Mouse (Mus musculus) small intestine, adult 2 months (tissue): ENCODE results near the gene Cxcr4. TPM values are rescaled to one million over a fixed set of nuclear protein-coding genes. Genes with fewer than 3 reads are reported as not detected.

Source experiments
- H3K27ac ChIP-seq: fragments of 200-500 bp; 2 replicates; pipeline ENCODE4 v1.5.1; 2012; ENCODE audit warnings: low read depth, low read length, control low read depth, inconsistent platforms; ENCODE audit not compliant: insufficient read depth
- H3K27me3 ChIP-seq: fragments of 200-500 bp; 2 replicates; pipeline ENCODE4 v1.6.1; 2012; ENCODE audit warnings: mild to moderate bottlenecking, moderate library complexity, low read length, inconsistent platforms; ENCODE audit not compliant: control insufficient read depth, insufficient read depth
- H3K36me3 ChIP-seq: fragments of 200-500 bp; 2 replicates; pipeline ENCODE4 v1.6.1; 2012; ENCODE audit warnings: mild to moderate bottlenecking, low read length, control low read depth, inconsistent platforms; ENCODE audit not compliant: control insufficient read depth, insufficient read depth
- H3K4me1 ChIP-seq: fragments of 200-500 bp; 2 replicates; pipeline ENCODE4 v1.6.1; 2012; ENCODE audit warnings: low read length, inconsistent platforms, mixed read lengths; ENCODE audit not compliant: control insufficient read depth, insufficient read depth, insufficient read length
- H3K4me3 ChIP-seq: fragments of 200-500 bp; 2 replicates; pipeline ENCODE4 v1.5.1; 2012; ENCODE audit warnings: low read depth, mild to moderate bottlenecking, control low read depth, inconsistent platforms, low read length, moderate library complexity
- CTCF ChIP-seq: fragments of 200-500 bp; IDR thresholded peaks from 2 replicates; pipeline ENCODE4 v1.5.1; 2012; ENCODE audit warnings: low read depth, mild to moderate bottlenecking, control low read depth, inconsistent platforms, low read length, moderate library complexity, mixed read lengths; ENCODE audit not compliant: insufficient replicate concordance, insufficient read length; ENCODE audit errors: extremely low read depth
- POLR2A ChIP-seq: fragments of 200-500 bp; IDR thresholded peaks from 2 replicates; pipeline ENCODE4 v1.6.1; 2012; ENCODE audit warnings: low read depth, mild to moderate bottlenecking, control low read depth, inconsistent platforms, low read length, moderate library complexity
- WGBS: fragments of 180-500 bp; shearing (Covaris S2); methylation state at CpG from one replicate; pipeline ENCODE4 v1.1.7; 2018; 5-methylcytosine and 5-hydroxymethylcytosine counted together
- polyA plus RNA-seq: library from polyadenylated mRNA; depleted of rRNA; stranded (reverse); fragments of >200 nt; gene quantifications from 2 replicates; pipeline ENCODE4 v1.2.3, GENCODE M21; 2012; rRNA removed

Cxcr4 gene
- polyA plus RNA-seq, 1 experiment, result 15.9 TPM

DNA sequence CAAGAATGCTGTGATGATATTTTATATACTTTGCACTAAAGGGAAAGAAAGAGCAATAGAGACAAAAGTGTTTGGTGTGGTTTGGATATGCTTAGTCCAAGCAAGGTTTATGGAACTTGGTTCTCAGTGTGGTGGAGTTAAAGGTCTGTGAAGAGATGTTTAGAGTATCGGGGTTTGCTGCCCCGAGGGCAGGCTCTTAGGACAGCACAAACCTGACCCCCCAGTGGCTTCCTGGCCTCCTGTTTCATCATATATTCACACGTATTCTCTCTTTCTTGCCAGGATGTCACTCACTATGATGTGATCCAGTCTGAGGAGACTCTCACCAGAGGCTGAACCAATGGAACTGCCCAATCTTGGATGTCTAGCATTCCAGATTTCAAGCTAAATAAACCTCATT is 43.1 kb downstream of the Cxcr4 start:
- TF ChIP-seq CTCF (no peak), POLR2A (no peak)
- H3K4me3 ChIP-seq, result no peak overlapping the region
- H3K27me3 ChIP-seq, result no peaks in the 10 kb centered on the region
- no peaks in the 10 kb centered on the region for H3K4me1 ChIP-seq
- 68% methylated on average over 3 of the region's 3 CpGs for WGBS
- H3K36me3 ChIP-seq, result no peaks in the 10 kb centered on the region
- H3K27ac ChIP-seq, result no peak overlapping the region

DNA sequence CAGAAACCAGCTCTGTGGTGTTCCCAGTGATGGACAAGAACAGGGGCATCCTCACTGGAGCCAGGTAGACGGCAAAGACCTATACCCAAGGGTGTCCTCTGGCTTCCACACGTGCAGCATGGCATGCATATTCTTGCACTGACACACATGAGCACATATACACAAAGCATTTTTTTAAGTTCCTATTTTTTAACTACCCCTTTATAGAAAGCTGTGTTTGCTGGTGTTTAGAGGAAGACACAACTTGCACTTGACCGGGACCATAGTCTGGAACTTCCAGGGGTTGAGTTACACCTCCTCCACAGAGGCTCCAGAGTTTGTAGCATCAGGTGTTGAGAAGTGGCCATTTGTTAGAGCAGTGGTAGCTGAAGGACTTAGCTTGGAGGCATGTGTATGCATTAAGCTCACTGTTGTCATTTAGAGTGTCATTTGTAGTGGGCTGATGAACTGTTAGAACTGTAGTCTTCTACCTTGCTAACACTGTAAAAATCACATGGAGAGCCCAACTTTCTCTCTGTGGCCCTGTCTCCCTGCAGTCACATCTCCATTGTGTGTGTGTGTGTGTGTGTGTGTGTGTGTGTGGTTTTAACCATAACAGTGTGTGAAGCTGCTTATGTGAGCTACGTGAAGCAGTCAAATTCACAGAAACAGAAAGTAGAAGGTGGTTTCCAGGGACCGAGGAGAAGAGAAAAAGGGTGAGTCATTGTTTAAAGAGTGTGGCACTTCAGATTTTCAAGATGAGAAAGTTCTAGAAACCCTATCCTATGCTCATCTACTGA is 43.7 kb downstream of the Cxcr4 start:
- no peaks in the 10 kb centered on the region for H3K27me3 ChIP-seq
- no peak overlapping the region for H3K27ac ChIP-seq
- 58% methylated on average over 5 of the region's 5 CpGs for WGBS
- H3K4me3 ChIP-seq, result no peak overlapping the region
- no peaks in the 10 kb centered on the region for H3K4me1 ChIP-seq
- TF ChIP-seq CTCF, result no peak
- H3K36me3 ChIP-seq, result no peaks in the 10 kb centered on the region

DNA sequence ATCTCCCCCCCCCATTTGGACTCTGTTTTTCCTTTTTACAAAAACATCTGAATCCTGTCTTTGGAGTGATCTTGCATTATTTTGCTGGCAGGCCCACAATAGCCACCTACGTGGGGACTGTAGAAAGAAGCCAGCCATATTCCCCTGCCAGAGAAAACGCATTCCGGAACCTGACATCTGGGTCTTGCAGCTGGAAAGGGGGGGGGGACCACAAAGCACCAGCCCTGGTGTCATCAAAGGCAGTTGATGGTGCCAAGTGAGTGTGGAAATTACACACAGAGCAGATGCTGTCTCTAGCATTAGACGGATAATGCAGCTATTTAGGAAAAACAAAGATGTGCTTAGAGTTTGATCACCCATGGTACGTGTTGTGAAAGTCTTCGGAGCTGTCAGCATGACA is 46.4 kb downstream of the Cxcr4 start:
- Histone ChIP-seq H3K4me3 (no peak overlapping the region), H3K27ac (no peak overlapping the region), H3K36me3 (no peaks in the 10 kb centered on the region), H3K27me3 (no peaks in the 10 kb centered on the region), H3K4me1 (no peaks in the 10 kb centered on the region)
- WGBS, result 90% methylated on average over 6 of the region's 6 CpGs
- TF ChIP-seq CTCF (no peak), POLR2A (no peak)

DNA sequence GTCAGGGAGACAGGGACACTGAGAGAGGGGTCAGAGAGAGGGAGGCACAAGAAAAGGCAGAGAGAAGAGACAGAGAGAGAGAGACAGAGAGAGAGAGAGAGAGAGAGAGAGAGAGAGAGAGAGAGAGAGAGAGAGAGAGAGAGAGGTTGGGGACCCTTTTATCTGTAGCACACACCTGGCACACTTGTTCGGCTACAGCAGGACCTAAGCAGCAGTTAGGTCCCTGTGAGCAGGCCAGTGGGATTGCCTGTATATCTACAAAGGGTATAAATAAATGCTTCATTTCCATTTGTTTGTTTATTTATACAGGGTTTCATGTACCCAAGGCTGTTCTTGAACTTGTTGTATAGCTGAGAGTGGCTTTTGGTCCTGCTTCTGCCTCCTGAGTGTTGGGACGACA is 49.0 kb downstream of the Cxcr4 start:
- WGBS, result 91% methylated on average over 2 of the region's 2 CpGs
- no peak overlapping the region for H3K4me3 ChIP-seq
- TF ChIP-seq CTCF, result no peak
- no peak for TF ChIP-seq POLR2A

DNA sequence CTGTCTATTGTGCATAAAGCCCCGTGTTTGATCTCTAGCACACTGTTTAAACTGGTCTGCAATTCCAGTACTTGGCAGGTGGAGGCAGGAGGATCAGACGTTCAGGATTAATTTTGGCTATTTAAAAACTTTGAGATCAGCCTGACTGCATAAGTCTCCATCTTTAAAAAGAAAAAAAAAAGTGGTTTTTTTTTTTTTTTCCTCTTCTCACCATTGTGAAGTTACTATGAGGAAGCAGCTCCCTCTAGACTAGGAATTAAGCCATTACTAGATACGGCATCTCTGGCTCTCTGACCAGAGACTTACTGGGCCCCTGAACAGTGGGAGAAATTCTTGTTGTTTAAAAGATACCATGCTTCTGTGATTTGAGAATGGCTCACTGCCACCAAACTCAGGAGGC is 49.5 kb downstream of the Cxcr4 start:
- Histone ChIP-seq H3K36me3 (no peaks in the 10 kb centered on the region), H3K27me3 (no peaks in the 10 kb centered on the region), H3K4me1 (no peaks in the 10 kb centered on the region), H3K4me3 (no peak overlapping the region), H3K27ac (no peak overlapping the region)
- TF ChIP-seq CTCF (no peak), POLR2A (no peak)
- WGBS, result 60% methylated on average over 3 of the region's 3 CpGs

More for the DNA sequence above, 49.0 kb downstream of the Cxcr4 start:
- no peaks in the 10 kb centered on the region for H3K4me1 ChIP-seq
- no peaks in the 10 kb centered on the region for H3K27me3 ChIP-seq
- no peaks in the 10 kb centered on the region for H3K36me3 ChIP-seq
- no peak overlapping the region for H3K27ac ChIP-seq

- Histone ChIP-seq H3K4me1 (no peaks in the 10 kb centered on the region), H3K27me3 (no peaks in the 10 kb centered on the region), H3K27ac (no peak overlapping the region), H3K36me3 (no peaks in the 10 kb centered on the region), H3K4me3 (no peak overlapping the region)
- WGBS, result 53% methylated on average over 2 of the region's 2 CpGs
- TF ChIP-seq CTCF, result no peak
- TF ChIP-seq POLR2A, result no peak
Measured at GRCm38 (mm10) chr1:128540213-128540612, 51.9 kb downstream of the Cxcr4 start.

DNA sequence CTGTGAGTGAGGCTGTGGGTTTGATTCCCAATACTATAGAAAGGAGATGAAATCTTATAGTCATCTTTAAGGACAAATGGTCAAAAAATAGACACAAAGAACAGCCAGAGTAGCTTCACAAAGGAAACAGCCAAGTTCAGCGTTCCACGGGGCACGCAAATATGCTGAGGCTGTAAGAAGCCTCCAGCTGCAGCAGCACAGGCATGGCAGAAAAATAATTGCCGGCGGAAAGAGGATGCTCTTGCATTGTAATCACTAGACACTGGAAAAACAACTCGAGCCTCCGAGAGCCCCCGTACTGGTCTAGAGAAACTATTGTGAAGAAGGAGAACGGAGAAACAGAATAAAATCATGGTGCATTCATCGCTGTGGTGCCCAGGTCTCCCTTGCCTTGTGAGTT is 52.5 kb downstream of the Cxcr4 start:
- H3K4me3 ChIP-seq, result no peak overlapping the region
- H3K4me1 ChIP-seq, result no peaks in the 10 kb centered on the region
- 81% methylated on average over 10 of the region's 10 CpGs for WGBS
- no peak overlapping the region for H3K27ac ChIP-seq
- TF ChIP-seq POLR2A (no peak), CTCF (no peak)
- peaks cover 2% of the 10 kb centered on the region; the same call in 1 of the 2 replicates for H3K27me3 ChIP-seq
- H3K36me3 ChIP-seq, result no peaks in the 10 kb centered on the region

Other genes with a start within 250 kb of the Cxcr4 start
- 4.2 and 7.3 TPM in 2 replicates for gene Mcm6, start 232.6 kb downstream of the Cxcr4 start, polyA plus RNA-seq
- gene Dars, start 174.9 kb downstream of the Cxcr4 start, polyA plus RNA-seq, result 1.3 and 2.3 TPM in 2 replicates